Mouse (Mus musculus) kidney, adult 2 months (tissue): ENCODE measurements at regions not wholly inside any gene's neighbourhood (a gene's known extent, or its start where the extent isn't known, plus 50 kb on each side); places are given as distances from the start of the nearest gene placed in this dataset.
A peak's percentile ranks its signal among the peaks of the same experiment; 100 is the strongest.
"Not testable (repeated sequence)": the region's sequence is repeated elsewhere in the genome, so short reads cannot be mapped to it uniquely, and the experiment has no call there.

Experiments
- DNase-seq: peaks from one replicate; pipeline ENCODE4 v3.0.0; 2021
- H3K27ac ChIP-seq: fragments of 200-500 bp; 2 replicates; pipeline ENCODE4 v1.5.1; 2012; ENCODE audit warnings: low read depth, low read length, control low read depth, inconsistent platforms; ENCODE audit not compliant: insufficient read depth
- H3K27me3 ChIP-seq: fragments of 200-500 bp; replicated peaks from 2 replicates; pipeline ENCODE4 v1.6.1; 2012; ENCODE audit warnings: mild to moderate bottlenecking, moderate library complexity, low read length, inconsistent platforms; ENCODE audit not compliant: control insufficient read depth, insufficient read depth
- H3K36me3 ChIP-seq: fragments of 200-500 bp; 2 replicates; pipeline ENCODE4 v1.6.1; 2012; ENCODE audit warnings: mild to moderate bottlenecking, moderate library complexity, low read length, inconsistent platforms; ENCODE audit not compliant: control insufficient read depth, insufficient read depth
- H3K4me1 ChIP-seq: fragments of 200-500 bp; 2 replicates; pipeline ENCODE4 v1.6.1; 2011; ENCODE audit warnings: low read length; ENCODE audit not compliant: control insufficient read depth, insufficient read depth
- H3K4me3 ChIP-seq: fragments of 200-500 bp; 2 replicates; pipeline ENCODE4 v1.5.1; 2011; ENCODE audit warnings: mild to moderate bottlenecking, low read depth, low read length, control low read depth; ENCODE audit not compliant: insufficient read depth
- CTCF ChIP-seq: fragments of 200-500 bp; conservative IDR thresholded peaks from 2 replicates; pipeline ENCODE4 v1.5.1; 2011; ENCODE audit warnings: low read depth, mild to moderate bottlenecking, control low read depth, low read length, moderate library complexity, mixed read lengths; ENCODE audit not compliant: insufficient read depth, insufficient read length
- POLR2A ChIP-seq: fragments of 200-500 bp; IDR thresholded peaks from one replicate; pipeline ENCODE4 v1.6.1; 2011; ENCODE audit warnings: low read depth, low read length, control low read depth
- WGBS: fragments of 180-500 bp; shearing (Covaris S2); methylation state at CpG from one replicate; pipeline ENCODE4 v1.1.7; 2018; 5-methylcytosine and 5-hydroxymethylcytosine counted together

DNA sequence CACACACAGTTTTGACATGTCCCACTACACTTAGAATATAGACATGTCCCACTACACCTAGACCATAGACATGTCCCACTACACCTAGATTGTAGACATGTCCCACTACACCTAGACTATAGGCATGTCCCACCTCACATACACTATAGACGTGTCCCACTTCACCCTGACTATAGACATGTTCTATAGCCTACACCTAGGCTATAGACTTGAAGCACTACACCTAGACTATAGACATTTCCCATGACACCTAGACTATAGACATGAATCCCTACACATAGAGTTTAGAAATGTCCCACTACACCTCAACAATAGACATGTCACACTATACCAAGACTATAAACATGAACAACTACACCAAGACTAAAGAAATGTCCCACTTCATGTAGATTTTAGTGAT lies 2580.9 kb downstream of the Gm37988 start:
- H3K4me3 ChIP-seq = no peak overlapping the region
- no peak for DNase-seq
- WGBS = 84% methylated on average over 1 of the region's 1 CpGs
- no peak overlapping the region for H3K27ac ChIP-seq
- TF ChIP-seq CTCF (no peak), POLR2A (no peak)
- H3K36me3 ChIP-seq = no peaks in the 10 kb centered on the region
- no peaks in the 10 kb centered on the region for H3K4me1 ChIP-seq
- H3K27me3 ChIP-seq = no peaks in the 10 kb centered on the region

DNA sequence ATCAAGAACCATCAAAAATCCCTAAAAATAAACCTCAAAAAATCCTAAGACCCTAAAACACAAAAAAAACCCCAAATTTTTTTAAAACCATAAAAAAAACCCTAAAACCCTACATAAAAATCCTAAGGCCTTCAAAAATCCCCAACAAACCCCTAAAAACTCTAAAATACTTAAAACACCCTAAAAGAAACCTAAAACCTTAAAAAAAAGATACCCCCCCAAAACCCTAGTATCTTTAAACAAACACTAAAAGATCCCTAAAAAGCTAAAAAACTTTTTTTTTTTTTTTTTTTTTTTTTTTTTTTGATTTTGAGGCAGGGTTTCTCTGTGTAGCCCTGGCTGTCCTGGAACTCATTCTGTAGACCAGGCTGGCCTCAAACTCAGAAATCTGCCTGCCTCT lies 2585.8 kb downstream of the Gm37988 start:
- Histone ChIP-seq H3K27me3 (no peaks in the 10 kb centered on the region), H3K4me1 (no peaks in the 10 kb centered on the region), H3K36me3 (no peaks in the 10 kb centered on the region), H3K4me3 (no peak overlapping the region), H3K27ac (no peak overlapping the region)
- TF ChIP-seq CTCF (no peak), POLR2A (no peak)
- DNase-seq = no peak

DNA sequence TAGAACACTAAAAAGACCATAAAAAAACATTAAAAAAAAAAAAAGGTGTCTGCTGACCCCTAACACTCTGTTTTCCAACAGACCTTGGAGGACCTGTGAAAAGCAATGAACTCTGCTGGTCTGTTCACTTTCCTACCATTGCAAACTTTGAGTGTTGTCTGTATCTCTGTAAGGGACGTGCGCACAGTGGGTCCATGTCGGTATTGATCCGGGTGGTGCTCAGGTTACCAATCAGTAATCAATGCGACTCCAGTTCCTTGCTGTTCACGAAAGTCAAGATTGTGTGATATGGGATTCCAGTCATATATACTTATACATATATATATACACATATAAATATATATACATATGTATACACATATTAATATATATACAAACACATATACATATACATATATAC lies 2586.5 kb downstream of the Gm37988 start:
- Histone ChIP-seq H3K4me1 (no peaks in the 10 kb centered on the region), H3K36me3 (no peaks in the 10 kb centered on the region), H3K4me3 (no peak overlapping the region), H3K27ac (no peak overlapping the region), H3K27me3 (no peaks in the 10 kb centered on the region)
- WGBS = 97% methylated on average over 6 of the region's 6 CpGs
- DNase-seq = no peak
- TF ChIP-seq CTCF (no peak), POLR2A (no peak)

DNA sequence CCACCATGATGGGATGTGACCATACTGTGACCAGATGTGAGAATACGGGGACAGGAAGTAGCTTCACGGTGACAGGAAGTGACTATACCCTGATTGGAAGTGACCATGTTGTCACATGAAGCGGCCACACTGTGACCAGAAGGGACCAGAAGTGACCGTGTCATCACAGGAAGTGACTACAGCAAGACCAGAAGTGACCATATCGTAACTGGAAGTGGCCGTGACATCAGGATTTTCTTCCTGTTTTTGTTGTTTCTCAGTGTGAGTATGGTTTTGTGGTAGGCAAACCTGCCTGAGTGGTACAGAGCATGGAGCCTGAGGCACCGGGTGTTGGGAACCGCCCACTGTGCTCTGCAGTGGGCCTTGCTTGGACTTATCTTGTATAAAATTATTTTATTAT lies 2587.8 kb downstream of the Gm37988 start:
- no peaks in the 10 kb centered on the region for H3K27me3 ChIP-seq
- 85% methylated on average over 8 of the region's 8 CpGs for WGBS
- H3K36me3 ChIP-seq = no peaks in the 10 kb centered on the region
- no peak overlapping the region for H3K27ac ChIP-seq
- H3K4me1 ChIP-seq = no peaks in the 10 kb centered on the region
- TF ChIP-seq POLR2A (no peak), CTCF (no peak)
- no peak for DNase-seq
- H3K4me3 ChIP-seq = no peak overlapping the region

DNA sequence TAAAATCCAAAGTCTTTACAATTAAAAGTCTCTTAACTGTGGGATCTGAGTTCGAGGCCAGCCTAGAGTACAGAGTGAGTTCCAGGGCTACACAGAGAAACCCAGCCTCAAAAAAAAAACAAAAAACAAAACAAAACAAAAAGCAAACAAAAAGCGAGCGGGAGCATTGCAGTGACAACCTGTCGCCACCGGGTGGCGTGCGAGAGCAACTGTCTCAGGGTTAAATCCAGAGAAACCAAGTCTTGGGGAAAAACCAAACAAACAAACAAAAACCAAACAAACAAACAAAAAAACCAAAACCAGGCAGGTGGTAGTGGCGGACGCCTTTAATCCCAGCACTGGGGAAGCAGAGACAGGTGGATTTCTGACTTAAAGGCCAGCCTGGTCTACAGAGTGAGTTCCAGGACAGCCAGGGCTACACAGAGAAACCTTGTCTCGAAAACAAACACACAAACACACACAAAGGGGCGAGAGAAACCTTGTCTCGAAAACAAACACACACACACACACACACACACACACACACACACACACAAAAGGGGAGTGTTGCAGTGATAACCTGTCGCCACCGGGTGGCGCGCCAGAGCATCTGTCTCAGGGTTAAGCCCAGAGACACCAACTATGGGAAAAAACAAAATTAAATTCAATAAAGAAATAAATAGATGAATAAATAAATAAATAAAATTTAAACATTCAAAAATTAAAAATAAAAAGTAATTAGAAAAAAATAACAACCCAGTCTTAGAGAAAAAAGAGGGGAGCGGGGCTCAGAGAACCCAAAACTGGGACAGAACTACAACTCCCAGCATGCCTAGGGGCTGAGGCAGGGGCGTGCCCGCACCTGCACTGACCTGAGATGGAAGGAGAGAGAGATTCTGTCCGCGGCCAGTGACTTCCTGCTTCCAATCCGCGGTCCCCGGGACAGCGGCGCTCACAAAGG lies 2589.4 kb downstream of the Gm37988 start:
- TF ChIP-seq POLR2A (no peak), CTCF (peak; percentile 66)
- Histone ChIP-seq H3K4me3 (peak overlapping the region; percentile 97), H3K36me3 (no peaks in the 10 kb centered on the region), H3K4me1 (no peaks in the 10 kb centered on the region), H3K27ac (peak overlapping the region; percentile 85), H3K27me3 (no peaks in the 10 kb centered on the region)
- peak; percentile 31 for DNase-seq
- 16% methylated on average over 26 of the region's 26 CpGs for WGBS

DNA sequence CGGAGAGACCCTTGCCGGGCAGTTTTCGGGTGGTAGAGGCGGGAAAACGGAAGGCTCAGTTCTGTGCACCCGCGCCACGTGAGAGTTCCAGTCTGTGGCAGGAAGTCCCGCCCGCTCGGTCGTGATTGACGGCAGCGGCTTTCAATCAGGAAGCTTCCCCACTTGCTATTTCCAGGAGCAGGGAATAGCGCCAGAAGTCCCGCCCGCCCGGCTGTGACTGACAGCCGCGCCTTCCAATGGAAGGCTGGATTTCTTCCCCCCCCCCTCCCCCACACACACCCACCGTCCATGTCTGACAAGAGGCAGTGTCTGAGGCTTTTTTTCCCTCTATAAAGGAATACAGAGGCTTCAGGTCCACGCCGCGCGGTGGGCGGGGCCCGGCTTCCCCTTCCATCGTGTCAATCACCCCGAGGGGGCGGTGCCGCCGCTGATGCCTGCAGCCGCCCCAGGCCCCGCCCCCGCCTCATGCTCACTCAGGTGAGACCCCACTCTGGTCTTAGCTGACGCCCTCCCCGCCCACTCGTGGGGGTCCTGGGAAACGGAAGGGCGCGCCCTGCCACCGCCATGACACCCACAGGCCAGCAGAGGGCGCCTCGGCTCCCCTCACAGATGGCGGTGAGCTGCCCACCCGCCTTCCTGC lies 2590.2 kb downstream of the Gm37988 start:
- DNase-seq = peak; percentile 99
- whole genome bisulfite sequencing = under 1% methylated on average over 46 of the region's 46 CpGs
- Histone ChIP-seq H3K36me3 (no peaks in the 10 kb centered on the region), H3K27ac (peak overlapping the region; percentile 85), H3K27me3 (no peaks in the 10 kb centered on the region), H3K4me3 (peak overlapping the region; percentile 97), H3K4me1 (no peaks in the 10 kb centered on the region)
- peak; percentile 61 for TF ChIP-seq CTCF
- no peak for TF ChIP-seq POLR2A

DNA sequence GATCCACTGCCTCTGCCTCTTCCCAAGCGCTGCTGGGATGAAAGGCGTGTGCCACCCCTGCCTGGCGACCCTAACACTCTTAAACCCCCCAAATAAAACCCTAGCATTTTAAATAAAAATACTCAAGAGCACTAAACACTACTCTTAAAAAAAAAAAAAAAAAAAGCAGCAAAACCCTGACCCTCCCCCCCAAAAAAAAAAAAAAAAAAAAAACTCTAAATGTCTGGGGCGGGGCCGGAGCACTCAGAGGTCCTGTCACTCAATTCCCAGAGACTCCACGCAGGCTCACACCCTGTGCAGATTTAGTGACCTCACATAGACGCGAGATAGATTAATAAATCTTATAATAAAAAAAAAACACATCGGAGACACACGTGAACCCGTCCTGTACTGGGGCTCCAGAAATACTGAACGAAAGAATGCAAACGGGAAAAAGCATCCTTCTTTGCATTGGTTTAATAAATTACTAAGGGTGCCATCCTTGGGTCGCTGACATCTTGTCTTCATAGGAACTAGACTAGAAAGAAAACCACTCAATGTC lies 2591.1 kb downstream of the Gm37988 start:
- Histone ChIP-seq H3K4me3 (peak overlapping the region; percentile 63), H3K4me1 (no peaks in the 10 kb centered on the region), H3K27me3 (no peaks in the 10 kb centered on the region), H3K27ac (no peak overlapping the region), H3K36me3 (no peaks in the 10 kb centered on the region)
- 27% methylated on average over 14 of the region's 14 CpGs for WGBS
- DNase-seq = no peak
- TF ChIP-seq POLR2A (no peak), CTCF (no peak)

DNA sequence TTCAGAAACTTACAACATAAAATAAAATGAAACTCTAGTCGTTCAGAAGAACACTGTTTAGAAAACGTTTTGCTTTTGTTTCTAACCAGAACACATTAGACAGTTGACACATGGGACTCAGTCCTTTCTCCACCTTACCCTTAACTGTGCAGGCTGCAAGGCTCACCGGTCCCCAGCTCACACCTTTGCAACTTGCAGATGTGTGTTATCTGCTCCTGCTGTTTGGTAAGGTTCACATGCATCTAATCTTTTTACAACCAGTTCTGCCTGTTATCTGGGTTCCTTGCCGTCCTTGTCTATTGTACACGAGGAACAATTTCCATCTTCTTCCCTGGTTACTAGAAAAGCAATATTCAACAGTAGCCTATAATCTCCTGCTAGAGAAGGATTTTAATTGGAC lies 2598.0 kb downstream of the Gm37988 start:
- H3K27ac ChIP-seq, DNase-seq, H3K27me3 ChIP-seq, H3K4me1 ChIP-seq, H3K4me3 ChIP-seq, H3K36me3 ChIP-seq: not testable (repeated sequence)
- 65% methylated on average over 5 of the region's 5 CpGs for WGBS
